Mouse (Mus musculus): ENCODE measurements at regions not wholly inside any gene's neighbourhood (a gene's known extent, or its start where the extent isn't known, plus 50 kb on each side); places are given as distances from the start of the nearest gene placed in this dataset.

DNA sequence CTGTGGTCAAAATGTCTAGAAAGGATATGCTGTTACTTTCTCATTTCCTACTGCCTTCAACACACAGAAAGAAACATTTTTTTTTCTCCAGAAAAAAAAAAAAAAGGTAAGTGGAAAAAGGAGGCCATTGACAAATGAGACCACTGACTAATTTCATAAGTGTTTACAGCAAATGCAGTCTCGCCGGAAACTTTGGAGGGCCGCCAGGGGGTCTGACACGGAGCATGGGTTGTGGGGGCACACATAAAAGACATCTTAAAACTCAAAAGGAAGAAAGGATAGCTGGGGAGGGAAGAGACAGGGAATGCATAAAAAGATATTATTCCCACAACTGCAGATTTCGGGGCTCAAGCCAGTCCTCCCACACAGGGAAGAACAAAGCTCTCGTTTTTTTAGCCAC, 109.3 kb downstream of the Tex36 start:
- TF ChIP-seq POLR2A (IDR thresholded peaks at IDR 0.05; ENCODE audit: insufficient read depth, low read depth, low read length) = no peak
- TF ChIP-seq CTCF (IDR thresholded peaks at IDR 0.05; ENCODE audit: insufficient read depth, low read depth, low read length) = no peak

Data from olfactory bulb, adult 2 months (tissue).